Mouse (Mus musculus) CH12.LX (cell line): Measurements from ENCODE around the gene Rusc2. TPM values are rescaled to one million over a fixed set of nuclear protein-coding genes. Genes with fewer than 3 reads are reported as not detected.

Experiments
- DNase-seq: peaks from one replicate; pipeline ENCODE4 v3.0.0-alpha.2; 2013; ENCODE audit errors: extremely low read depth
- H3K27ac ChIP-seq: 2 replicates; pipeline ENCODE4 v1.5.1; 2012; ENCODE audit warnings: low read depth, mild to moderate bottlenecking, control low read depth, moderate library complexity; ENCODE audit not compliant: insufficient read depth
- H3K27me3 ChIP-seq: replicated peaks from 2 replicates; pipeline ENCODE3; 2012; ENCODE audit warnings: inconsistent platforms
- H3K36me3 ChIP-seq, 2 experiments: replicated peaks in 1 of 2; 2 replicates each; pipeline versions ENCODE3 to v1.6.1; 2012; ENCODE audit warnings: inconsistent platforms in 1 of 2, low read length in 1 of 2, mild to moderate bottlenecking in 1 of 2, mixed read lengths in 1 of 2, moderate library complexity in 1 of 2; ENCODE audit not compliant: control insufficient read depth in 1 of 2, insufficient read depth in 1 of 2
- H3K4me1 ChIP-seq, 2 experiments: 2 replicates each; pipeline ENCODE4 v1.6.1; 2012; ENCODE audit warnings: inconsistent platforms in 1 of 2, moderate library complexity in 1 of 2; ENCODE audit not compliant: insufficient read depth in 2 of 2, control insufficient read depth in 1 of 2
- H3K4me2 ChIP-seq: 2 replicates; pipeline ENCODE4 v1.6.1; 2012; ENCODE audit warnings: low read depth, mild to moderate bottlenecking, control low read depth; ENCODE audit not compliant: poor library complexity, insufficient read depth, severe bottlenecking
- H3K4me3 ChIP-seq, 3 experiments: fragments of 150-350 bp in 1 of 3; sonication (generic) in 1 of 3; replicated peaks in 1 of 3; 2 replicates each; pipeline versions ENCODE3 to v1.5.1; 2011 to 2012; ENCODE audit warnings: low read depth in 2 of 3, low read length in 2 of 3, mild to moderate bottlenecking in 2 of 3, moderate library complexity in 2 of 3, control low read depth in 1 of 3, improper control_type of control experiment in 1 of 3, inconsistent platforms in 1 of 3, mixed read lengths in 1 of 3; ENCODE audit not compliant: poor library complexity in 1 of 3
- H3K79me2 ChIP-seq: replicated peaks from 2 replicates; pipeline ENCODE4 v1.6.1; 2012; ENCODE audit warnings: mild to moderate bottlenecking, moderate library complexity; ENCODE audit not compliant: control insufficient read depth, poor library complexity, insufficient read depth, severe bottlenecking; ENCODE audit errors: extremely low read depth
- H3K9ac ChIP-seq: 2 replicates; pipeline ENCODE4 v1.6.1; 2012; ENCODE audit warnings: low read depth, mild to moderate bottlenecking, control low read depth, moderate library complexity; ENCODE audit not compliant: insufficient read depth
- H3K9me3 ChIP-seq: replicated peaks from 2 replicates; pipeline ENCODE3; 2012; ENCODE audit warnings: low read length, inconsistent platforms, mixed read lengths
- BHLHE40 ChIP-seq: IDR thresholded peaks from 2 replicates; pipeline ENCODE4 v1.6.1; 2011; ENCODE audit warnings: mild to moderate bottlenecking, low read depth, low read length, improper control_type of control experiment
- CHD1 ChIP-seq: IDR thresholded peaks from 2 replicates; pipeline ENCODE4 v1.6.1; 2012; ENCODE audit warnings: low read depth, low read length, improper control_type of control experiment, inconsistent platforms
- CHD2 ChIP-seq: IDR thresholded peaks from 2 replicates; pipeline ENCODE4 v1.6.1; 2011; ENCODE audit warnings: low read length, improper control_type of control experiment
- E2F4 ChIP-seq: IDR thresholded peaks from 2 replicates; pipeline ENCODE4 v1.6.1; 2011; ENCODE audit warnings: low read depth, low read length, improper control_type of control experiment; ENCODE audit not compliant: insufficient replicate concordance
- EP300 ChIP-seq: IDR thresholded peaks from 2 replicates; pipeline ENCODE4 v1.6.1; 2011; ENCODE audit warnings: low read length, improper control_type of control experiment
- ETS1 ChIP-seq: conservative IDR thresholded peaks from 2 replicates; pipeline ENCODE4 v1.6.1; 2012; ENCODE audit warnings: low read depth, mild to moderate bottlenecking, inconsistent platforms, low read length, improper control_type of control experiment, moderate library complexity
- GABPA ChIP-seq: IDR thresholded peaks from 2 replicates; pipeline ENCODE4 v1.6.1; 2012; ENCODE audit warnings: low read depth, low read length, improper control_type of control experiment, inconsistent platforms; ENCODE audit not compliant: insufficient replicate concordance
- HCFC1 ChIP-seq: IDR thresholded peaks from 2 replicates; pipeline ENCODE4 v1.6.1; 2012; ENCODE audit warnings: low read depth, mild to moderate bottlenecking, inconsistent platforms, low read length, improper control_type of control experiment
- IRF4 ChIP-seq: IDR thresholded peaks from 2 replicates; pipeline ENCODE4 v1.6.1; 2014; ENCODE audit warnings: low read depth, mild to moderate bottlenecking, inconsistent platforms, low read length, improper control_type of control experiment
- JUN ChIP-seq: IDR thresholded peaks from 2 replicates; pipeline ENCODE4 v1.6.1; 2011; ENCODE audit warnings: low read depth, mild to moderate bottlenecking, low read length, improper control_type of control experiment, moderate library complexity; ENCODE audit not compliant: insufficient read depth
- JUND ChIP-seq: conservative IDR thresholded peaks from 2 replicates; pipeline ENCODE4 v1.6.1; 2011; ENCODE audit warnings: low read depth, low read length, improper control_type of control experiment
- KAT2A ChIP-seq: IDR thresholded peaks from 2 replicates; pipeline ENCODE4 v1.6.1; 2012; ENCODE audit warnings: low read length, improper control_type of control experiment, inconsistent platforms; ENCODE audit not compliant: insufficient replicate concordance
- MAFK ChIP-seq: IDR thresholded peaks from 2 replicates; pipeline ENCODE4 v1.6.1; 2011; ENCODE audit warnings: low read length, improper control_type of control experiment; ENCODE audit not compliant: insufficient replicate concordance
- MAZ ChIP-seq: IDR thresholded peaks from 2 replicates; pipeline ENCODE4 v1.6.1; 2012; ENCODE audit warnings: low read depth, mild to moderate bottlenecking, inconsistent platforms, low read length, improper control_type of control experiment, moderate library complexity
- MEF2A ChIP-seq: IDR thresholded peaks from 2 replicates; pipeline ENCODE4 v1.6.1; 2014; ENCODE audit warnings: low read depth, mild to moderate bottlenecking, inconsistent platforms, low read length, improper control_type of control experiment, borderline replicate concordance
- NELFE ChIP-seq: IDR thresholded peaks from 2 replicates; pipeline ENCODE4 v1.6.1; 2011; ENCODE audit warnings: low read depth, low read length, improper control_type of control experiment
- PAX5 ChIP-seq: IDR thresholded peaks from 2 replicates; pipeline ENCODE4 v1.6.1; 2012; ENCODE audit warnings: low read length, inconsistent platforms, mixed read lengths
- POLR2A ChIP-seq: IDR thresholded peaks from 2 replicates; pipeline ENCODE4 v1.6.1; 2011; ENCODE audit warnings: low read depth, mild to moderate bottlenecking, improper control_type of control experiment, low read length
- POLR2AphosphoS2 ChIP-seq: IDR thresholded peaks from 2 replicates; pipeline ENCODE4 v1.6.1; 2011; ENCODE audit warnings: low read depth, low read length, improper control_type of control experiment
- RAD21 ChIP-seq: IDR thresholded peaks from 2 replicates; pipeline ENCODE4 v1.6.1; 2011; ENCODE audit warnings: low read depth, mild to moderate bottlenecking, low read length, improper control_type of control experiment, moderate library complexity
- RCOR1 ChIP-seq: conservative IDR thresholded peaks from 2 replicates; pipeline ENCODE4 v1.6.1; 2012; ENCODE audit warnings: low read depth, mild to moderate bottlenecking, inconsistent platforms, low read length, improper control_type of control experiment
- SIN3A ChIP-seq: IDR thresholded peaks from 2 replicates; pipeline ENCODE4 v1.6.1; 2012; ENCODE audit warnings: low read length, improper control_type of control experiment, inconsistent platforms
- TBP ChIP-seq: conservative IDR thresholded peaks from 2 replicates; pipeline ENCODE4 v1.6.1; 2011; ENCODE audit warnings: low read depth, low read length, improper control_type of control experiment
- TCF12 ChIP-seq: IDR thresholded peaks from 2 replicates; pipeline ENCODE4 v1.6.1; 2014; ENCODE audit warnings: low read depth, mild to moderate bottlenecking, inconsistent platforms, low read length, improper control_type of control experiment
- UBTF ChIP-seq: IDR thresholded peaks from 2 replicates; pipeline ENCODE4 v1.6.1; 2012; ENCODE audit warnings: low read depth, mild to moderate bottlenecking, inconsistent platforms, low read length, improper control_type of control experiment, moderate library complexity
- USF1 ChIP-seq: IDR thresholded peaks from 2 replicates; pipeline ENCODE4 v1.6.1; 2014; ENCODE audit warnings: low read depth, mild to moderate bottlenecking, inconsistent platforms, low read length, improper control_type of control experiment
- ZC3H11A ChIP-seq: IDR thresholded peaks from 2 replicates; pipeline ENCODE4 v1.6.1; 2012; ENCODE audit warnings: low read depth, mild to moderate bottlenecking, inconsistent platforms, low read length, improper control_type of control experiment
- ZKSCAN1 ChIP-seq: IDR thresholded peaks from 2 replicates; pipeline ENCODE4 v1.6.1; 2012; ENCODE audit warnings: low read depth, inconsistent platforms, low read length, improper control_type of control experiment, borderline replicate concordance
- ZNF384 ChIP-seq: IDR thresholded peaks from 2 replicates; pipeline ENCODE4 v1.6.1; 2012; ENCODE audit warnings: low read depth, low read length, improper control_type of control experiment, inconsistent platforms
- dilution Hi-C: fragments of 300-500 bp; cut with MboI; formaldehyde crosslinking; loops from 2 replicates; pipeline ENCODE4 v1.14.3; 2020; ENCODE audit warnings: low sequenced_read_pairs; ENCODE audit not compliant: extremely low pct_unique_long_range_greater_than_20kb, extremely low pct_ligation_motif_present
- in situ Hi-C: fragments of 300-500 bp; cut with MboI; formaldehyde crosslinking; loops from 3 replicates; pipeline ENCODE4 v1.14.3; 2019; ENCODE audit warnings: low sequenced_read_pairs, low pct_ligation_motif_present, low pct_unique_long_range_greater_than_20kb, mixed read lengths
- polyA plus RNA-seq: library from polyadenylated mRNA; unstranded; fragments of >175 nt; gene quantifications from 2 replicates; pipeline ENCODE4 v1.2.1, GENCODE M21; 2012; ENCODE audit warnings: low read depth; ENCODE audit not compliant: insufficient read length
- total RNA-seq, 2 experiments: library from RNA; depleted of rRNA; stranded (reverse); fragments of 300-350 nt in 1 of 2; fragments of >200 nt in 1 of 2; gene quantifications; 2 replicates each; pipeline ENCODE4 v1.2.3; 2012 to 2014

The Rusc2 gene
- total and polyA plus RNA-seq, 3 experiments, result not detected

DNA sequence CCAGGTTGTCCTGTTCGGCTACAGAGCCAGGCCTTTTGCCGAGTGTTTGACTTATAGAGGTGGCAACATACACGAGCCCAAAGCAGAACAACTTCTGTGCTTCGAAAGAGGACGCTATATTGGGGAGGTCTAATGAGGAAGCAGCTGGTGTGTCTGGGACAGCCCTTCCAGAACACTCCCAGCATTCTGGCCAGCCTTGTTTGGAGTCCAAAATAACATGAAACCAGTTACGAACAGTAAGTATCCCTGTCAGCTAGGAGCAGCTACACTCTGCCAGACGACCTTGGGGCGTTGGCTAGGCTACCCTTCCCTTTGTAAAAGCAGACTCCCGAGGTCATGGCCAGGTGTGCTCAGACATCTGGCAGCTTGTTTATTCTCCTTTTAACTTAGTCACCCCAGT lies 20.4 kb downstream of the Rusc2 start:
- Histone ChIP-seq H3K9me3 (no peaks in the 10 kb centered on the region), H3K4me2 (no peak overlapping the region), H3K36me3 (no peaks in the 10 kb centered on the region), H3K27ac (no peak overlapping the region), H3K9ac (no peak overlapping the region), H3K4me1 (peaks cover 0 to 6% of the 10 kb centered on the region in 2 experiments; a peak in 1 of 4 replicates), H3K79me2 (no peaks in the 10 kb centered on the region), H3K27me3 (peaks cover 20% of the 10 kb centered on the region), H3K4me3 (no peak overlapping the region)
- dilution Hi-C loops, result no loop called here
- no peak for DNase-seq
- TF ChIP-seq UBTF (no peak), HCFC1 (no peak), GABPA (no peak), CHD1 (no peak), BHLHE40 (no peak), JUN (no peak), E2F4 (no peak), KAT2A (no peak), IRF4 (no peak), POLR2A (no peak), RCOR1 (no peak), POLR2AphosphoS2 (no peak), ZKSCAN1 (no peak), USF1 (no peak), NELFE (no peak), TBP (no peak), PAX5 (no peak), CHD2 (no peak), RAD21 (no peak), EP300 (no peak)
- in situ Hi-C loops, result loop anchor here (25.0 kb wide), 1 partner anchor 315 kb away; no protein-coding TSS in a partner anchor

GRCm38 (mm10) chr4:43404697-43405096 lies 22.9 kb downstream of the Rusc2 start:
- Histone ChIP-seq H3K27ac (no peak overlapping the region), H3K4me2 (no peak overlapping the region), H3K9ac (no peak overlapping the region), H3K79me2 (no peaks in the 10 kb centered on the region), H3K4me1 (peaks cover 0 to 6% of the 10 kb centered on the region in 2 experiments; a peak in 1 of 4 replicates), H3K36me3 (no peaks in the 10 kb centered on the region), H3K27me3 (peaks cover 14% of the 10 kb centered on the region), H3K4me3 (no peak overlapping the region), H3K9me3 (no peaks in the 10 kb centered on the region)
- in situ Hi-C loops (loop anchor here (25.0 kb wide), 1 partner anchor 317 kb away; no protein-coding TSS in a partner anchor), dilution Hi-C loops (no loop called here)
- DNase-seq, result no peak
- TF ChIP-seq MAZ (no peak), ZKSCAN1 (no peak), SIN3A (no peak), UBTF (no peak), ZNF384 (no peak), JUND (no peak), RCOR1 (no peak), POLR2A (no peak), ZC3H11A (no peak), MAFK (no peak), ETS1 (no peak), NELFE (no peak), MEF2A (no peak), TCF12 (no peak), RAD21 (no peak), GABPA (no peak)
